8 mouse cellular contexts compared by ENCODE assay signal in genomic region chr5:114379763-114380162, GRCm38 (mm10). TPM values are rescaled to one million over a fixed set of nuclear protein-coding genes. Genes with fewer than 3 reads are reported as not detected.
DNase-seq lines count a peak whose midpoint lies in the region; ATAC-seq and TF ChIP-seq lines count a peak whose summit lies in the region.

No protein-coding gene starts in this region.

- TF ChIP-seq CTCF in lung, adult 2 months (IDR thresholded peaks at IDR 0.05; ENCODE audit: insufficient read depth, low read length): no peak
- no peak for TF ChIP-seq CTCF in brain, embryonic 14.5 days (IDR thresholded peaks at IDR 0.05; ENCODE audit: borderline replicate concordance, extremely low read depth, insufficient read depth, insufficient read length)

- peak; percentile 50; the same call in 1 of the 2 replicates for ATAC-seq in hindbrain, embryonic 13.5 days (ENCODE audit: low FRiP score)
- peak; percentile 61 for ATAC-seq in midbrain, embryonic 12.5 days (ENCODE audit: low FRiP score, low read depth)

- H3K9ac ChIP-seq in hindbrain, embryonic 13.5 days: peak overlapping the region; percentile 96
- peak overlapping the region; percentile 93 for H3K9ac ChIP-seq in midbrain, embryonic 12.5 days (replicated peaks)

- no peaks in the 10 kb centered on the region for H3K27me3 ChIP-seq in hindbrain, embryonic 13.5 days
- no peaks in the 10 kb centered on the region for H3K27me3 ChIP-seq in midbrain, embryonic 12.5 days

- peaks cover 14% of the 10 kb centered on the region for H3K36me3 ChIP-seq in hindbrain, embryonic 13.5 days
- peaks cover 22% of the 10 kb centered on the region for H3K36me3 ChIP-seq in midbrain, embryonic 12.5 days

- under 1% methylated on average over 20 of the region's 20 CpGs for WGBS in lung, adult 2 months
- 4% methylated on average over 20 of the region's 20 CpGs for WGBS in hindbrain, embryonic 13.5 days
- WGBS in midbrain, embryonic 12.5 days: 2% methylated on average over 20 of the region's 20 CpGs

- TF ChIP-seq POLR2A in lung, adult 2 months (IDR thresholded peaks at IDR 0.05; ENCODE audit: borderline replicate concordance, extremely low read depth, low read depth, low read length): 0 out of 2 replicates have a peak, but pooled peaks have one; percentile 4
- no peak for TF ChIP-seq POLR2A in brain, embryonic 14.5 days (IDR thresholded peaks at IDR 0.05; ENCODE audit: borderline replicate concordance, extremely low read depth, insufficient read depth, insufficient read length, poor library complexity, severe bottlenecking)

- no peaks in the 10 kb centered on the region for H3K9me3 ChIP-seq in hindbrain, embryonic 13.5 days
- H3K9me3 ChIP-seq in midbrain, embryonic 12.5 days: no peaks in the 10 kb centered on the region

- peak overlapping the region; percentile 91 for H3K4me2 ChIP-seq in hindbrain, embryonic 13.5 days
- H3K4me2 ChIP-seq in midbrain, embryonic 12.5 days (replicated peaks): peak overlapping the region; percentile 85

- H3K4me1 ChIP-seq in lung, adult 2 months (ENCODE audit: control insufficient read depth, insufficient read depth, low read length): peaks cover 29% of the 10 kb centered on the region
- H3K4me1 ChIP-seq in hindbrain, embryonic 13.5 days (replicated peaks): peaks cover 71% of the 10 kb centered on the region
- H3K4me1 ChIP-seq in midbrain, embryonic 12.5 days: peaks cover 38% of the 10 kb centered on the region

- peak overlapping the region; percentile 94 for H3K27ac ChIP-seq in hindbrain, embryonic 13.5 days
- peak overlapping the region; percentile 90 for H3K27ac ChIP-seq in midbrain, embryonic 12.5 days (replicated peaks)

- DNase-seq in lung, adult 2 months: peak; percentile 52
- no peak for DNase-seq in lung, postnatal 14 days
- DNase-seq in brain, embryonic 14.5 days (ENCODE audit: low read depth): peak; percentile 9
- no peak for DNase-seq in cerebellum, adult 11 months
- DNase-seq in frontal cortex, postnatal 25 days (ENCODE audit: low spot score in 2 of 2): no peak
- no peak for DNase-seq in right cerebral cortex, adult 18-20 months

- H3K4me3 ChIP-seq in lung, adult 2 months (replicated peaks; ENCODE audit: extremely low read depth, low read depth, low read length): peak overlapping the region; percentile 68
- peak overlapping the region; percentile 83 for H3K4me3 ChIP-seq in hindbrain, embryonic 13.5 days
- H3K4me3 ChIP-seq in midbrain, embryonic 12.5 days: peak overlapping the region; percentile 88

RNA-seq across cellular contexts. Expression of gene Kctd10, which starts 0.5 kb away (rescaled TPM):
- polyA plus RNA-seq in lung, adult 2 months (2012; rRNA removed): 278 and 318 TPM in 2 replicates
- polyA plus RNA-seq in brain, embryonic 14.5 days (2012; rRNA removed): 91.8 and 96.2 TPM in 2 replicates
- 77.7 and 86.5 TPM in 2 replicates for polyA plus RNA-seq in hindbrain, embryonic 13.5 days (2015; fragmentation: Nextera tagmentation; extraction: Ambion mirVana)
- 107 and 111 TPM in 2 replicates for polyA plus RNA-seq in midbrain, embryonic 12.5 days (2016; fragmentation: Nextera tagmentation; extraction: Ambion mirVana)

RNA-seq across cellular contexts. Expression of gene Ube3b, which starts 0.6 kb away (rescaled TPM):
- polyA plus RNA-seq in lung, adult 2 months (2012; rRNA removed): 69.2 and 74.3 TPM in 2 replicates
- polyA plus RNA-seq in brain, embryonic 14.5 days (2012; rRNA removed): 63.1 and 66.4 TPM in 2 replicates
- polyA plus RNA-seq in hindbrain, embryonic 13.5 days (2015; fragmentation: Nextera tagmentation; extraction: Ambion mirVana): 41.4 and 41.6 TPM in 2 replicates
- 57.4 and 59.4 TPM in 2 replicates for polyA plus RNA-seq in midbrain, embryonic 12.5 days (2016; fragmentation: Nextera tagmentation; extraction: Ambion mirVana)

Comparison
In these comparisons a context has a peak if more than half of its experiments do, and no peak if none do; other contexts are left out.
1. DNase-seq: peak in lung, adult 2 months (single experiment) and brain, embryonic 14.5 days (single experiment); none in lung, postnatal 14 days (single experiment), cerebellum, adult 11 months (single experiment), frontal cortex, postnatal 25 days (0 of 2) and right cerebral cortex, adult 18-20 months (single experiment).
2. Peak in every context shown above with its lines, with median percentiles within 50 percentile points of each other: H3K4me3 ChIP-seq.